ENCODE assay signal across 7 mouse cellular contexts in the genomic region with DNA sequence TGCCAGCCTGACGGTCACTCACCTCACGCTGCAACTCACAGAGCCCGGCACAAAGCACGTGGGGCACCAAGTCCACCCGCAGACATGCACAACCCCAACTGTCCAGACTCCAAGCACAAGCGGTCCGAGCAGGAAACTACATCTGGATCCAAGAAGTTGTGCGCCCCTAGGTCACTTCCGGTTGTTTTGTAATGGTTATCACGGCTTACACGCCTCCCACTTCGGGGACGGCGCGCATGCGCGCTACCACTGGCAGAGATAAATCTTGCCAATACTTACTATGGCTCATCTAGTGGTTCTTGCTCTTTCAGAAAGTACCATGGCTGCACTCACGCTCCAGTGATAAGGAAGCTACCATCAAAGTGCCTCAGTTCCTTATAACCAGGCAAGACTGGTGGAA. TPM values are rescaled to one million over a fixed set of nuclear protein-coding genes. Genes with fewer than 3 reads are reported as not detected.
DNase-seq lines count a peak whose midpoint lies in the region; ATAC-seq lines count a peak whose summit lies in the region.
"Not testable (repeated sequence)": the region's sequence is repeated elsewhere in the genome, so short reads cannot be mapped to it uniquely, and the experiment has no call there.

TSS of gene Zfp141 (minus strand) at position 153 of the 400 bp plus-strand sequence.

- H3K27me3 ChIP-seq in intestine, embryonic 15.5 days (replicated peaks); midbrain, embryonic 10.5 days (ENCODE audit: low read depth, poor library complexity, severe bottlenecking): not testable (repeated sequence)

- H3K4me2 ChIP-seq in intestine, embryonic 15.5 days (replicated peaks): peak within 1 kb of the TSS; percentile 59

- H3K9me3 ChIP-seq in intestine, embryonic 15.5 days: not testable (repeated sequence)
- peaks cover 35% of the 10 kb centered on the region for H3K9me3 ChIP-seq in midbrain, embryonic 10.5 days (replicated peaks)

- intact Hi-C loops in gastrocnemius, postnatal 36 days (cut with DNase I); left cerebral cortex, postnatal 25 days (cut with DNase I): not testable (repeated sequence)

- not testable (repeated sequence) for H3K4me1 ChIP-seq in intestine, embryonic 15.5 days (replicated peaks); midbrain, embryonic 10.5 days

- not testable (repeated sequence) for H3K36me3 ChIP-seq in intestine, embryonic 15.5 days
- H3K36me3 ChIP-seq in midbrain, embryonic 10.5 days: peaks cover 28% of the 10 kb centered on the region

- peak within 1 kb of the TSS; percentile 60 for H3K9ac ChIP-seq in intestine, embryonic 15.5 days

- peak; percentile 99 for ATAC-seq in intestine, embryonic 15.5 days

- peak within 1 kb of the TSS; percentile 63 for H3K4me3 ChIP-seq in intestine, embryonic 15.5 days (replicated peaks)
- peak within 1 kb of the TSS; percentile 65 for H3K4me3 ChIP-seq in midbrain, embryonic 10.5 days

- DNase-seq in adrenal gland, adult 2 months: peak; percentile 92
- peak; percentile 77 for DNase-seq in embryo, embryonic 11.5 days (ENCODE audit: low read depth, low spot score)
- DNase-seq in gastrocnemius, postnatal 36 days: peak; percentile 69 to 76
- peak; percentile 87 to 94 for DNase-seq in left cerebral cortex, postnatal 25 days (ENCODE audit: low spot score in 2 of 2)
- DNase-seq in midbrain, embryonic 10.5 days (ENCODE audit: low spot score): peak; percentile 83
- peak; percentile 83 for DNase-seq in right cerebral cortex, postnatal 4 days

- H3K27ac ChIP-seq in intestine, embryonic 15.5 days: peak within 1 kb of the TSS; percentile 17; the same call in 1 of the 2 replicates
- peak within 1 kb of the TSS; percentile 81 for H3K27ac ChIP-seq in midbrain, embryonic 10.5 days (replicated peaks)

- WGBS in intestine, embryonic 15.5 days: under 1% methylated on average over 18 of the region's 18 CpGs
- 2% methylated on average over 18 of the region's 18 CpGs for WGBS in midbrain, embryonic 10.5 days

RNA-seq across cellular contexts. Expression of gene Zfp141, which starts in this region (rescaled TPM):
- total RNA-seq in adrenal gland, adult 2 months (2021): 10 to 100 TPM; 11.0 to 12.6 TPM
- 1.6 and 2.3 TPM in 2 replicates for polyA plus RNA-seq in adrenal gland, adult 2 months (2012; rRNA removed)
- 1 to 10 TPM; 4.2 to 6.7 TPM for total RNA-seq in gastrocnemius, postnatal 36 days (2021)
- 8.3 and 8.4 TPM in 2 replicates for polyA plus RNA-seq in intestine, embryonic 15.5 days (2015; fragmentation: Nextera tagmentation; extraction: Ambion mirVana)
- 10 to 100 TPM; 14.1 to 16.3 TPM for total RNA-seq in left cerebral cortex, postnatal 25 days (2021)
- 11.7 and 11.8 TPM in 2 replicates for polyA plus RNA-seq in midbrain, embryonic 10.5 days (2016; fragmentation: Nextera tagmentation; extraction: Ambion mirVana)

Comparison
In these comparisons a context has a peak if more than half of its experiments do, and no peak if none do; other contexts are left out.
1. Peak in every context shown above with its lines: DNase-seq, ATAC-seq, H3K4me3 ChIP-seq and H3K27ac ChIP-seq.